Mouse (Mus musculus) forebrain, embryonic 12.5 days (tissue): Measurements from ENCODE around the gene Ptov1. TPM values are rescaled to one million over a fixed set of nuclear protein-coding genes. Genes with fewer than 3 reads are reported as not detected.

Experiments
- ATAC-seq: fragments of 200-750 bp; cut with Nextera tagmentation; 2 replicates; pipeline ENCODE4 v1.8.0; 2017; ENCODE audit warnings: moderate TSS enrichment; ENCODE audit not compliant: low FRiP score
- H3K27ac ChIP-seq: fragments of 300-500 bp; sonication (generic); 2 replicates; pipeline ENCODE4 v1.5.1; 2016; ENCODE audit warnings: mild to moderate bottlenecking
- H3K27me3 ChIP-seq: fragments of 300-500 bp; sonication (generic); 2 replicates; pipeline ENCODE4 v1.6.1; 2016; ENCODE audit warnings: mild to moderate bottlenecking
- H3K36me3 ChIP-seq: fragments of 300-500 bp; sonication (generic); replicated peaks from 2 replicates; pipeline ENCODE4 v1.6.1; 2016; ENCODE audit warnings: mild to moderate bottlenecking
- H3K4me1 ChIP-seq: fragments of 300-500 bp; sonication (generic); 2 replicates; pipeline ENCODE4 v1.6.1; 2016
- H3K4me2 ChIP-seq: fragments of 300-500 bp; sonication (generic); 2 replicates; pipeline ENCODE4 v1.6.1; 2016; ENCODE audit warnings: mild to moderate bottlenecking, moderate library complexity
- H3K4me3 ChIP-seq: fragments of 300-500 bp; sonication (generic); replicated peaks from 2 replicates; pipeline ENCODE4 v1.5.1; 2016; ENCODE audit warnings: mild to moderate bottlenecking
- H3K9ac ChIP-seq: fragments of 300-500 bp; sonication (generic); 2 replicates; pipeline ENCODE4 v1.6.1; 2016; ENCODE audit warnings: mild to moderate bottlenecking
- H3K9me3 ChIP-seq: fragments of 300-500 bp; sonication (generic); 2 replicates; pipeline ENCODE4 v1.6.1; 2016
- WGBS: fragments of 180-500 bp; shearing (Covaris S2); methylation state at CpG from one replicate; pipeline ENCODE4 v1.1.7; 2016; 5-methylcytosine and 5-hydroxymethylcytosine counted together
- polyA plus RNA-seq: library from polyadenylated mRNA; unstranded; fragments of >200 nt; fragmentation: Nextera tagmentation; extraction: Ambion mirVana; gene quantifications from 2 replicates; pipeline ENCODE4 v1.2.1, GENCODE M21; 2016

Ptov1 gene
- polyA plus RNA-seq, 1 experiment from 2014 or later = 595 TPM

DNA sequence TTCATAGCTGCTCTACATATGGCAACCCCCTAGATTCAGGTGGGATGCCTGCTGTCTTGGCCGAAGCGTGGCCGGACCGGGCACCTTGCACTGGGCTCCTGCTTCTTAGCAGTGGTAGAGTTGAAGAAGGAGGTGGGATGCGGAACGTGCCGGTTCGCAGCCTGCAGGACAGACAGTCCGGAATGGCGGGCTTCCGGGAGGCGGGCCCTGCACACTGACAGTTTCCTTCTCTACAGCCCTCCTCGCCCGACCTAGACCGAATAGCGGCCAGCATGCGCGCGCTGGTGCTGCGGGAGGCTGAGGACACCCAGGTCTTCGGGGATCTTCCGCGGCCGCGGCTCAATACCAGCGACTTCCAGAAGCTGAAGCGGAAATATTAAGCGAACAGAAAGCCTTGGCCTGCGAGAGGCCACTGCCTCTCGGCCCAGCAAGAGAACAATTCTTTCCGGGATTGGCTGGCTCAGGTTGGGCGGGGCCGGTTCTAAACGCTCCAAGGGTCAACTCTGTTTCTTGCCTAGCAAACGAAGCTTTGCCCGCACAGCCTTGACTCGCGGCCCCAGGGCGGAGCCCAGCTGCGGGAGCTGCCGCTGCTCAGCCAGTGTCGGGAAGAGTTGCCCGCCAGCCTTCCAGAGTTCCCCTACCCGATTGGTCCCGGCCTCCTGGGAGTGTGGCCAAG is 15.1 kb downstream of the Ptov1 start:
- Histone ChIP-seq H3K4me1 (peaks cover 59% of the 10 kb centered on the region), H3K9me3 (no peaks in the 10 kb centered on the region), H3K36me3 (peaks cover 13% of the 10 kb centered on the region), H3K4me2 (peak overlapping the region; percentile 85), H3K27ac (peak overlapping the region; percentile 92), H3K9ac (peak overlapping the region; percentile 71), H3K4me3 (peak overlapping the region; percentile 49), H3K27me3 (no peaks in the 10 kb centered on the region)
- WGBS = 2% methylated on average over 45 of the region's 45 CpGs
- peak; percentile 22 for ATAC-seq

- Histone ChIP-seq H3K4me2 (peak overlapping the region; percentile 85), H3K4me3 (peak overlapping the region; percentile 49), H3K9ac (peak overlapping the region; percentile 71), H3K4me1 (peaks cover 59% of the 10 kb centered on the region), H3K27me3 (no peaks in the 10 kb centered on the region), H3K36me3 (peaks cover 13% of the 10 kb centered on the region), H3K9me3 (no peaks in the 10 kb centered on the region), H3K27ac (peak overlapping the region; percentile 92)
- ATAC-seq = no peak
- WGBS = 38% methylated on average over 26 of the region's 26 CpGs
These were observed 15.8 kb downstream of the Ptov1 start for GRCm38 (mm10) chr7:44853596-44854355.

DNA sequence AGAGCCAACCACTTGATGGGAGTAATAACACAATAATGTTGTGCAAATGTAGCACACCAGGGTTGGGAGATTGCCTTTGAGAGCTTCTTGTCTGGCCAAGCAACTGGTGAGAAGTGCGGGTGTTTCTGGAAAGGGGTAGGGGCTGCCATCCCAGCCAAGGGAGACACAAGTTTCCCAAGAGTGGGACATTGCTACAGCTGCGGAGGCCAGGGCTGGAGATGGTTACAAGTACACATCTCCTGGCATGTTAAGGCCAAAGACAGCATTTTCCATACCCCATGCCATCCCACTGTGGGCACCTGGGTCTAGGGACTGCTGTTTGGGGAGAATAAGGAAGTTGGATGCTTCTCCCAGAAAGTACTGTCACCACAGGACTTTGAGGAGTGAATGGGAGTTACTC is 16.5 kb downstream of the Ptov1 start:
- ATAC-seq = no peak
- WGBS = 93% methylated on average over 2 of the region's 2 CpGs
- Histone ChIP-seq H3K36me3 (peaks cover 13% of the 10 kb centered on the region), H3K27ac (no peak overlapping the region), H3K4me3 (peak overlapping the region; percentile 4; the same call in 1 of the 2 replicates), H3K9ac (no peak overlapping the region), H3K4me2 (no peak overlapping the region; the same call in 1 of the 2 replicates), H3K9me3 (no peaks in the 10 kb centered on the region), H3K27me3 (no peaks in the 10 kb centered on the region), H3K4me1 (peaks cover 54% of the 10 kb centered on the region)

DNA sequence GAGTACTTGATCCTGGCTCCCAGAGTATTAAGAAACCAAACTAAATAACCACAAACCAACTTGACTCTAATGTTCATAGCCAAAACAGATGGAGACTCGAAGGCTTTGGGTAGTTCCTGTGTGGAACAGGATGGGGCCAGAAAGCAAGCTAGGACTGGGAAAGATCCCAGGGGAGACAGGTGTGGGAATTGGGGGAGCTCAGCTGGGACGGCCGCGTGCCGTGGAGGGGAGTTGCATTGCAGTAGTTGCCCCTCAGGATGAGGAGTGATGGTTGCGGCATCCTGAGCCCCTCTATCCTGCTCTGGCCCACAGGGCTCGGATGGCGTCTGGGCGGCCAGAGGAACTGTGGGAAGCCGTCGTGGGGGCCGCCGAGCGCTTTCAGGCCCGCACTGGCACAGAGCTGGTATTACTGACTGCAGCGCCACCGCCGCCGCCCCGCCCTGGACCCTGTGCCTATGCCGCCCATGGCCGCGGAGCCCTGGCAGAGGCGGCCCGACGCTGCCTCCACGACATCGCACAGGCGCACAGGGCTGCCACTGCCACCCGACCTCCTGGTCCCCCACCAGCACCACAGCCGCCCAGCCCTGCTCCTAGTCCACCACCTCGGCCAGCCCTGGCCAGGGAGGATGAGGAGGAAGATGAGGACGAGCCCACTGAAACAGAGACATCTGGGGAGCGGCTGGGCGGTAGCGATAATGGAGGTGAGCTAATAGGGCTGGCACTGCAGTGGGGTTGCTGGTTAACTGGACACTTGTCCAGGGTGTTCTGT is 17.1 kb downstream of the Ptov1 start:
- H3K4me2 ChIP-seq = no peak overlapping the region
- no peak overlapping the region for H3K27ac ChIP-seq
- peaks cover 55% of the 10 kb centered on the region for H3K4me1 ChIP-seq

GRCm38 (mm10) chr7:44851625-44852234 is 17.9 kb downstream of the Ptov1 start:
- Histone ChIP-seq H3K4me1 (peaks cover 56% of the 10 kb centered on the region), H3K36me3 (peaks cover 14% of the 10 kb centered on the region), H3K9me3 (no peaks in the 10 kb centered on the region), H3K27me3 (no peaks in the 10 kb centered on the region), H3K27ac (no peak overlapping the region), H3K4me2 (peak overlapping the region; percentile 89; the same call in 1 of the 2 replicates), H3K9ac (no peak overlapping the region), H3K4me3 (no peak overlapping the region)
- WGBS = 94% methylated on average over 12 of the region's 12 CpGs
- no peak for ATAC-seq

More for the DNA sequence above, 17.1 kb downstream of the Ptov1 start:
- WGBS = 91% methylated on average over 36 of the region's 36 CpGs
- no peaks in the 10 kb centered on the region for H3K9me3 ChIP-seq
- ATAC-seq = no peak
- H3K4me3 ChIP-seq = peak overlapping the region; percentile 4; the same call in 1 of the 2 replicates
- H3K27me3 ChIP-seq = no peaks in the 10 kb centered on the region
- no peak overlapping the region for H3K9ac ChIP-seq
- peaks cover 13% of the 10 kb centered on the region for H3K36me3 ChIP-seq

DNA sequence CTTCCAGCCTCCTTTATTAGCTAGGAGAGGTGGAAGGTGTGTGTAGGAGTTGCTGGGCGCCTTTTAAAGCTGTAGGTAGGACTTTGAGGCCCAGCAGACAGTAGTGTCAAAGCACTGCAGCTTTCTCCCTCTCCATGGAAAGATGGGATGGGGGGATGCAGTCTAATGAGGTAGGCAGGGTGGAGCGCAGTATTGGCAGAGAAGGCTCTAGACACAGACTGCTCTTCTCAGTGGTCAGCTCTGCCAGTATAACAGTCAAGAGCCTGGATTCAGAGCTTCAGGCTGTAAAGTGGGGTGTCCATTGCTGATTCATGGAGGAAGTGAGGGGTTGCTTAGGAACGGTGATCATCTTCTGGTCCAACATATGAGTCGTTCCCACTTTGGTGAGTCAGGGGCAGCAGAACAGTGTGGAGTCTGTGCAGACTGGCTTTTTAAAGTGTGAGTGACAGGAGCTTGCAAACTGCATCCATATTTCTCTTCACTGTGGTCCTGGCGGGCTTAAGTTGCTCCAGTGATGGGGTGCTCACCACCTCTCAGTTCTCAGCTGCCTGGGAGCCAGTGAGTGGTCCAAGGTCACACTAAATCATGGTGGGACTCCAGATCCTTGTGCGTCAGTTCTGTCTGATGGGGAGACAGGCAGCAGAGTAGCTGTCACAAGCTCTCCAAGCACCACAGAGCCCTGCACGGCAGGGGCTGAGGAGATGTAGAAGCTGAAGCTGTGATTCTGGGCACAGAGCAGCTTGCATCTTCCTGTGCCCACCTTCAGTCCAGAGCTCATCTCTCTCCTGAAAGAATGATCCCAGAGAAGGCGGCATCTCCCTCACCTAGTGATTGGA is 18.6 kb downstream of the Ptov1 start:
- ATAC-seq = no peak
- H3K9ac ChIP-seq = peak overlapping the region; percentile 84
- peak overlapping the region; percentile 97 for H3K27ac ChIP-seq
- peaks cover 50% of the 10 kb centered on the region for H3K4me1 ChIP-seq
- H3K4me2 ChIP-seq = peak overlapping the region; percentile 89
- no peaks in the 10 kb centered on the region for H3K27me3 ChIP-seq
- no peaks in the 10 kb centered on the region for H3K9me3 ChIP-seq
- 86% methylated on average over 8 of the region's 8 CpGs for WGBS
- peaks cover 20% of the 10 kb centered on the region for H3K36me3 ChIP-seq
- peak overlapping the region; percentile 80 for H3K4me3 ChIP-seq

DNA sequence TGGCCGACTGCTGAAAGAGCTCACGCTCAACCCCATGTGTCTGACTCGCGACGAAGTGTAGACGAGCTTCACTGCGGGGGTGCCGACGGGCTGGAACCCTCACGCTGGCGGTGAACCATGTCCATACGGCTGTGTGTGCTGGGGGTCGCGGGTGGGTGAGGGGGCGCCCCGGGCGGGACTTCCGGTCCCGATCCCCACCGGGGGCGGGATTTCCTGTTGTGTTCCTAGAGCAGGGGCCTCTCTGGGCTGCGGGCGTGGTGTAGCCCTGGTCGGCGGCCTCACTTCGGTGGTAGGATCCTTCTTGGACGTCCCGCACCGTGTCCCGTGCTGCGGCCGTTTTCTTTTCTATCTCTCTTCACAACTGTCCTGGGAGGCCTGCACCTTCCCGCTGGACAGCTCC is 19.4 kb downstream of the Ptov1 start:
- Histone ChIP-seq H3K4me2 (peak overlapping the region; percentile 89), H3K27me3 (no peaks in the 10 kb centered on the region), H3K9ac (peak overlapping the region; percentile 84), H3K4me3 (peak overlapping the region; percentile 80), H3K9me3 (no peaks in the 10 kb centered on the region), H3K27ac (peak overlapping the region; percentile 97), H3K36me3 (peaks cover 28% of the 10 kb centered on the region), H3K4me1 (peaks cover 41% of the 10 kb centered on the region)
- ATAC-seq = peak; percentile 53
- WGBS = under 1% methylated on average over 26 of the region's 33 CpGs

DNA sequence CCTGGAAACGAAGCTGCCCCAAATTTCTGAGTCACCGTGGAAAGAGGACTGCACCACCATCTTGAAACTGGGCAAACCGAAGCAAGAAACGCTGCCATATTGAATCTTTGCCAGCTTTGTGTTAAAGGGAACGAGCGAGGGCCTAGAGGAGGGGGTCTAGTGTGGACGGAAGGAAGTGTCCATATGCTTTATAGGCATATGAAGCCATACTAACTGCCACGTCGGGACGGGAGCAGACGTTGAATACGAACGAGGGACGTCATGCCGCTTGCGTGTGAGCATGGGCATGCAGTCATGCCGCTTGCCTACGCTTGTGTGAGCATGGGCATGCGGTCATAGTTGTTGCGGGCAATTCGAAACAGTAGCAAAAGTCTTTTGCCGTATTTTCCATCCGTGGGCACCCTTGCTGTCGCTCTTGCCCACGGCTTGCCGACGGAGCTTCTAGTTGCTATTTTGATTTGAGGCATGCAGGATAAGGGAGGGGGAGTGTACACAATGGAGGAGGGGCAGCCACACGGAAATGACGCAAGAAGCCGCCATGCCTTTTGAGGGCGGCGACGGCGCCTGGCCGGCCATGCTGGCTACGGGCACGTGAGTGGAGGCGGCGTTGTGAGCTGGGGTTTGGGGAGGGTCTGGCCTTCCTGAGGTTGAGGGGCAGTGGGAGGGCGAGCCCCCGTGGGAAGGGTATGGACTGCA is 20.0 kb downstream of the Ptov1 start:
- H3K36me3 ChIP-seq = peaks cover 34% of the 10 kb centered on the region
- no peaks in the 10 kb centered on the region for H3K9me3 ChIP-seq
- peaks cover 36% of the 10 kb centered on the region for H3K4me1 ChIP-seq
- H3K27ac ChIP-seq = peak overlapping the region; percentile 97
- H3K4me3 ChIP-seq = peak overlapping the region; percentile 80
- peak overlapping the region; percentile 89 for H3K4me2 ChIP-seq
- ATAC-seq = peak; percentile 77
- H3K9ac ChIP-seq = peak overlapping the region; percentile 84
- WGBS = 1% methylated on average over 41 of the region's 41 CpGs
- H3K27me3 ChIP-seq = no peaks in the 10 kb centered on the region

GRCm38 (mm10) chr7:44848561-44849415 is 20.8 kb downstream of the Ptov1 start, which contains the start of the genes Akt1s1 and Tbc1d17:
Gene Akt1s1, plus strand, starts transcription at chr7:44848991.
Gene Tbc1d17, minus strand, starts transcription at chr7:44849079.
- no peaks in the 10 kb centered on the region for H3K9me3 ChIP-seq
- H3K27me3 ChIP-seq = no peaks in the 10 kb centered on the region
- H3K27ac ChIP-seq = peak within 1 kb of the TSS; percentile 97
- H3K36me3 ChIP-seq = peaks cover 42% of the 10 kb centered on the region
- peak; percentile 82 for ATAC-seq
- H3K4me2 ChIP-seq = peak within 1 kb of the TSS; percentile 89
- WGBS = under 1% methylated on average over 54 of the region's 54 CpGs
- peak within 1 kb of the TSS; percentile 80 for H3K4me3 ChIP-seq
- H3K9ac ChIP-seq = peak within 1 kb of the TSS; percentile 84
- peaks cover 30% of the 10 kb centered on the region for H3K4me1 ChIP-seq

- H3K9ac ChIP-seq = peak overlapping the region; percentile 54
- no peak for ATAC-seq
- WGBS = 83% methylated on average over 5 of the region's 5 CpGs
- H3K27me3 ChIP-seq = no peaks in the 10 kb centered on the region
- peaks cover 22% of the 10 kb centered on the region for H3K4me1 ChIP-seq
- H3K4me3 ChIP-seq = peak overlapping the region; percentile 80
- H3K4me2 ChIP-seq = peak overlapping the region; percentile 89
- H3K36me3 ChIP-seq = peaks cover 50% of the 10 kb centered on the region
- no peaks in the 10 kb centered on the region for H3K9me3 ChIP-seq
- 0 out of 2 replicates have a peak overlapping the region, but pooled peaks have one; percentile 97 for H3K27ac ChIP-seq
These were observed 21.8 kb downstream of the Ptov1 start for GRCm38 (mm10) chr7:44847772-44848171.
